Mouse (Mus musculus) stomach, postnatal 0 days (tissue): ENCODE measurements at regions not wholly inside any gene's neighbourhood (a gene's known extent, or its start where the extent isn't known, plus 50 kb on each side); places are given as distances from the start of the nearest gene placed in this dataset.

Experiments used
- ATAC-seq: fragments of 200-750 bp; cut with Nextera tagmentation; 2 replicates; pipeline ENCODE4 v1.8.0; 2017; ENCODE audit not compliant: low FRiP score, low TSS enrichment
- DNase-seq: peaks from one replicate; pipeline ENCODE4 v3.0.0-alpha.2; 2016; ENCODE audit warnings: low spot score
- H3K27ac ChIP-seq: fragments of 300-500 bp; sonication (generic); replicated peaks from 2 replicates; pipeline ENCODE4 v1.5.1; 2014; ENCODE audit warnings: mild to moderate bottlenecking, control low read depth
- H3K27me3 ChIP-seq: fragments of 300-500 bp; sonication (generic); 2 replicates; pipeline ENCODE4 v1.6.1; 2014; ENCODE audit warnings: low read length; ENCODE audit not compliant: control insufficient read depth, insufficient read depth
- H3K36me3 ChIP-seq: fragments of 300-500 bp; sonication (generic); 2 replicates; pipeline ENCODE4 v1.6.1; 2014; ENCODE audit warnings: low read length, mixed read lengths; ENCODE audit not compliant: control insufficient read depth, insufficient read depth
- H3K4me1 ChIP-seq: fragments of 300-500 bp; sonication (generic); replicated peaks from 2 replicates; pipeline ENCODE4 v1.6.1; 2014; ENCODE audit warnings: antibody characterized with exemption; ENCODE audit not compliant: control insufficient read depth, insufficient read depth
- H3K4me2 ChIP-seq: fragments of 300-500 bp; sonication (generic); replicated peaks from 2 replicates; pipeline ENCODE4 v1.6.1; 2014; ENCODE audit warnings: low read depth, mild to moderate bottlenecking, control low read depth, moderate library complexity
- H3K4me3 ChIP-seq: fragments of 300-500 bp; sonication (generic); 2 replicates; pipeline ENCODE4 v1.5.1; 2014; ENCODE audit warnings: low read depth, low read length, control low read depth
- H3K9ac ChIP-seq: fragments of 300-500 bp; sonication (generic); 2 replicates; pipeline ENCODE4 v1.6.1; 2014; ENCODE audit warnings: mild to moderate bottlenecking, low read length, control low read depth, mixed read lengths
- H3K9me3 ChIP-seq: fragments of 300-500 bp; sonication (generic); 2 replicates; pipeline ENCODE4 v1.6.1; 2016; ENCODE audit warnings: low read length; ENCODE audit not compliant: control insufficient read depth
- CTCF ChIP-seq: IDR thresholded peaks from 2 replicates; pipeline ENCODE4 v1.5.1; 2016; ENCODE audit warnings: antibody characterized with exemption, low read depth, mild to moderate bottlenecking, moderate library complexity
- EP300 ChIP-seq: optimal IDR thresholded peaks from 2 replicates; pipeline ENCODE3; 2016; ENCODE audit warnings: antibody characterized with exemption
- WGBS: fragments of 180-500 bp; shearing (Covaris S2); extraction: QIAGEN DNeasy Blood & Tissue Kit; methylation state at CpG from one replicate; pipeline ENCODE4 v1.1.7; 2014; 5-methylcytosine and 5-hydroxymethylcytosine counted together

DNA sequence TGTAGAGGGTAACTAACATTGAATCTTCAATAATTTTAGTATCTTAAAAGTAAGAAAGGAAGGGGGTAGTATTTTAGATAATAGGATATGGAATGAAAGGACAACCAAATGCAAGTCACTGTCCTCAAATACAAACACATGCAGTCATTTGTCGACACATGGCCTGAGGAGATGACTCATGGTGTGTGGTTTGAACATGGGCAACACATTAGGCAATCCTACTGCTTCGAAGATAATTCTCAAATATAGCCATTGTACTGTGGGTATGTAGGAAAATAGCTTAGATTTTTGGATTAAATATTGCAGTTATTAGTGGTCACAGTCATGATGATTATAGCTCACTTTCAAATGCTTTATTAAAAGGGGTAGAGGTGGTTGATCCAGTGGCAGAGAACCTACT lies 771.7 kb upstream of the Lrrc6 start:
- Histone ChIP-seq H3K9ac (no peak overlapping the region), H3K4me1 (no peaks in the 10 kb centered on the region), H3K27ac (no peak overlapping the region), H3K4me3 (no peak overlapping the region), H3K9me3 (no peaks in the 10 kb centered on the region), H3K4me2 (no peak overlapping the region), H3K27me3 (no peaks in the 10 kb centered on the region), H3K36me3 (no peaks in the 10 kb centered on the region)
- DNase-seq = no peak
- 84% methylated on average over 2 of the region's 2 CpGs for WGBS
- ATAC-seq = no peak
- no peak for TF ChIP-seq EP300
- TF ChIP-seq CTCF = no peak

GRCm38 (mm10) chr15:67263723-67264122 lies 763.0 kb upstream of the Lrrc6 start:
- H3K27ac ChIP-seq = no peak overlapping the region
- no peak for ATAC-seq
- no peak overlapping the region for H3K4me3 ChIP-seq
- 48% methylated on average over 6 of the region's 6 CpGs for WGBS
- no peaks in the 10 kb centered on the region for H3K9me3 ChIP-seq
- no peak overlapping the region for H3K4me2 ChIP-seq
- H3K27me3 ChIP-seq = no peaks in the 10 kb centered on the region
- H3K36me3 ChIP-seq = no peaks in the 10 kb centered on the region
- no peak for DNase-seq
- H3K9ac ChIP-seq = no peak overlapping the region
- no peak for TF ChIP-seq EP300
- no peak for TF ChIP-seq CTCF
- no peaks in the 10 kb centered on the region for H3K4me1 ChIP-seq

DNA sequence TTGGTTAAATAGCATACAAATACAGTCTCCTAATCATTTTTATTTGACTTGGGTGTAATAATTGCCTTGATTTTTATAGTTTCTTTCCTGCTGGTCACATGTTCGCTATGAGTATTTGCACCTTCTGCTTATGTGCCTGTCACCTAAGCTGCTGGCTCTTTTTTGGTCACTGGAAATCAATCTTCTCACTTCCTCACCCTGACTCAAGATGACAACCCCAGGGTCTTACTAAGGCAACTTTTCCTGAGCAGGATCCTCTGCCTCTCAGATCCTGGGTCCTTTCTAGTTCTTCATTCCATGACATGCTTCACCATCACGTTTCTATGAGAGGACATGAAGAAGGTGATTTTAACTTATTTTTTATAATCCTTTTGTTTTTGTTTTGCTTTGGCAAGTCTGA lies 762.6 kb upstream of the Lrrc6 start:
- no peaks in the 10 kb centered on the region for H3K9me3 ChIP-seq
- no peaks in the 10 kb centered on the region for H3K36me3 ChIP-seq
- no peaks in the 10 kb centered on the region for H3K27me3 ChIP-seq
- 62% methylated on average over 2 of the region's 2 CpGs for WGBS
- H3K4me3 ChIP-seq = no peak overlapping the region
- no peak overlapping the region for H3K9ac ChIP-seq
- TF ChIP-seq CTCF (no peak), EP300 (no peak)
- H3K4me1 ChIP-seq = no peaks in the 10 kb centered on the region
- no peak for DNase-seq
- H3K4me2 ChIP-seq = no peak overlapping the region
- no peak for ATAC-seq
- no peak overlapping the region for H3K27ac ChIP-seq

- no peak for ATAC-seq
- no peak for TF ChIP-seq CTCF
- TF ChIP-seq EP300 = no peak
- Histone ChIP-seq H3K4me2 (no peak overlapping the region), H3K9ac (no peak overlapping the region), H3K9me3 (no peaks in the 10 kb centered on the region), H3K4me1 (no peaks in the 10 kb centered on the region), H3K4me3 (no peak overlapping the region), H3K27me3 (no peaks in the 10 kb centered on the region), H3K27ac (no peak overlapping the region), H3K36me3 (no peaks in the 10 kb centered on the region)
- DNase-seq = no peak
- 92% methylated on average over 2 of the region's 2 CpGs for WGBS
These were observed 761.6 kb upstream of the Lrrc6 start for GRCm38 (mm10) chr15:67262269-67262668.

DNA sequence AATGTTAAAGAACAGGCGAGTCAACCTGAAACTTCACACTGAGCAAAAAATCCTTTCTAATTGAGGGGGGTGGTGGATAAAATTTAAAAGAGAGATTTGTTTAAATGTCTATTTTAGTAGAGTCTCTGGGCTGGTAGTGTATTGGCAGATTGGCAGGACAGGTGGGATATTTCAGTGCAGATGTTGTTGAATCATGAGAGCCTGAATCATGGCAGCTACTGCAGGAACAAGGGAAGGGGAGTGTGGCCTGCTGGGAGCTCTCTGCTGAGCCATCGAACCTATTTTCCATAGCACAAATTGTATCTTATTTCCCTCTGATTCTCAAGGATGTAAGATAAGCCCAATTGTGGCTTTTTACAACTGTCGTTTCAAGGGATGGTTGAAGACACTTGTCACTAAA lies 760.0 kb upstream of the Lrrc6 start:
- WGBS = 78% methylated on average over 3 of the region's 3 CpGs
- H3K9me3 ChIP-seq = no peaks in the 10 kb centered on the region

DNA sequence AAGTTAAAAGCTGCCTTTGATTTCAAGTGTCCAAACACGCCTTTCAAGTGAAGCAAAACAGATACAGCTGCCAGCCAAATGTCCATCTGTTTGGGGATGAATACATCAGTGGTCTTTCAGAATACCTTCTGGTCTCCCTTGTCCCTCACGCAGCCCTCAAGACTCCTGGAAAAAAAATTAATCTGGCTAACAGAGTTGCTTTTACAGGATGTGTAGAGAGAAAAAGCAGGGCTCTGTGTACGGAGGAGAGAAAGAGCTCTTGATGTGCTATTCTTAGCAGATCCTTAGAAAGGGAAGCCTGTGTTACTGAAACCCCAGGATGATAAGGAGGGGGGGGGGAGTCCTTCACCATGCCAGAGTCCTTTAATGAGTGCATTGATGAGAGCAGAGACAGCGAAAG lies 748.4 kb upstream of the Lrrc6 start:
- H3K4me3 ChIP-seq = no peak overlapping the region
- no peak overlapping the region for H3K9ac ChIP-seq
- 38% methylated on average over 4 of the region's 4 CpGs for WGBS
- no peak for TF ChIP-seq CTCF
- TF ChIP-seq EP300 = no peak
- no peaks in the 10 kb centered on the region for H3K9me3 ChIP-seq
- H3K27ac ChIP-seq = no peak overlapping the region
- no peaks in the 10 kb centered on the region for H3K4me1 ChIP-seq
- ATAC-seq (no peak), DNase-seq (no peak)
- H3K4me2 ChIP-seq = no peak overlapping the region
- no peaks in the 10 kb centered on the region for H3K27me3 ChIP-seq
- no peaks in the 10 kb centered on the region for H3K36me3 ChIP-seq

More for the DNA sequence above, 760.0 kb upstream of the Lrrc6 start:
- Histone ChIP-seq H3K9ac (no peak overlapping the region), H3K4me3 (no peak overlapping the region), H3K36me3 (no peaks in the 10 kb centered on the region), H3K4me1 (no peaks in the 10 kb centered on the region), H3K27ac (no peak overlapping the region), H3K4me2 (no peak overlapping the region), H3K27me3 (no peaks in the 10 kb centered on the region)
- no peak for DNase-seq
- TF ChIP-seq CTCF (no peak), EP300 (no peak)
- ATAC-seq = no peak
